Mouse (Mus musculus) cerebellum, adult 11-12 months (tissue): Measurements from ENCODE around the gene Gm884.
"Not testable (repeated sequence)": the region's sequence is repeated elsewhere in the genome, so short reads cannot be mapped to it uniquely, and the experiment has no call there.

Experiments used
- DNase-seq: peaks from one replicate; pipeline ENCODE4 v3.0.0; 2022

Gm884 gene

GRCm38 (mm10) chr11:103634806-103635205 is 13.9 kb upstream of the Gm884 start:
- no peak for DNase-seq

- DNase-seq, result no peak
Observed at GRCm38 (mm10) chr11:103627453-103627852, 6.5 kb upstream of the Gm884 start.

GRCm38 (mm10) chr11:103610772-103611171 is 10.2 kb downstream of the Gm884 start:
- DNase-seq, result no peak

GRCm38 (mm10) chr11:103606611-103607010 is 14.3 kb downstream of the Gm884 start:
- no peak for DNase-seq

DNA sequence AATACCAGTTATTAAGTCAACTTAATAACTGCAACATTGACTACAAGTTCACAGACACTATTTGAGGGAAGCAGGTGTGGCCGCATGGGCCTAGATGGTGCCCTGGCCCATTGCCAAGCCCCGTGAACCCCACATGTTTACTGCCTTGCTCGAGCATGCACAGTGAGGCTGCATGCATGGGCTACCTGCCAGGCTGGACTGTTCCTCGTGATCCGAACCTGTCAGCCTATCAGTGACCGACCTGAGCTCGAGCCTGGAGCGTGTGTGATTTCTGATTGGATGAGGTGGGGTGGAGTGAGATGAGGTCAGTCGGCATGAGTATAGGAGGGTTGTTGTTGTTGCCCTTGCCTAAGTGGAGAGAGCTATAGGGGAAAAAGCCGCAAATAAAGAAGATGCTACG is 42.6 kb downstream of the Gm884 start:
- no peak for DNase-seq

DNA sequence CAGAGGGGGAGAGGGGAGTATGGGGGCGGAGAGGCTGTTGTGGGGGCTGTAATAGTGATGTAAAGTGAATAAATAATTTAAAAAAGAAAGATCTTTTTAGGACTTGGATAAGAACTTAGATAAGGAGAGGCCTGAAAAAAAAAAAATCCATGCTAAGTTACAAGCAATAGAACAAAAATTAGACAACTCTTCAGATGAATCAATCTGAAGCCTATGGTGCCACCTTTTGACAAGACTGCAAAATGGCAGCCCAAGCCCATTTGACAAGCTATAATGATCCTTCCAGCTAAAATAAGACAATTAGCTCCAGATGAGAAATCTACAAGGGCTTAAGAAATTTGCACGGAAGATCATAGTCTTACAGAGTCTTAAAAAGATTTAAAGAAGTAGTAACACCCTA is 64.9 kb downstream of the Gm884 start:
- DNase-seq, result no peak

DNA sequence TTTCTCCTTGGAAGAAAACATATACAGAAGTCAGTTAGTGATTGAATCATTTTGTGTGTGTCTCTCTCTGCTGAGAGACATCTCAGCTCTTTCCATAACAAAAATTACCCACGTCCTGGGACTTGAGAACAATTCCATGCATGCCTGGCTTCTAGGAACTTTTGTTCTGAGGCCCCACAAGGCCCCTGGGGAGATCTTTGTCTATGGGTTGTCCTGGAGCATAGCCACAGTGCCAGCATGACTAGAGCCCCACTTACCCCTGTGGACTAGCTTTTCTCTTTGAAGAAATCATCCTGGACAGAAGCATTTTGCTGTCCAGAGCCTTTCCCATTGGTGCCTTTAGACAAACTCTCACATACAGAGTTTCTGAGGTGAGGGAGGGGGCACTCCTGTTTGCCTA is 86.0 kb downstream of the Gm884 start:
- not testable (repeated sequence) for DNase-seq

DNA sequence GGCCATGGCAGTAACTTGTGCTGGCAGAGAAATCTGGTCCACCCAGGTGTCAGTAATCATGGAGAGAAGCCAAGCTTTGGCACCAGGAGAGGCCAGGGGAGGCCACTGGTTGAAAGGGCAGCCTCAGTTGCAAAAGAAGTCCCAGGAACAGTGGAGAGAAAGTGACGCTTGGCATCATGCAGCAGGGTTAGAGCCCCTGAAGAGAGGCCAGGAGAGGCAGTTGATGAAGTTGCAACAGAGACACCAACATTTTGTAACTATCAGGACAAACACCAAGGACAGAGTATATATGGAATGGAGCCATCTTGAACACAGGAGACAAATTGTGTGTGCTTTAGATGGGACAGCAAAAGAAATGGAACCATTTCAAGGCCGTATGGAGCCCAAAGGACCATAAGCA is 108.8 kb downstream of the Gm884 start:
- DNase-seq, result no peak

GRCm38 (mm10) chr11:103504497-103504896 is 116.4 kb downstream of the Gm884 start, which contains the start of gene Lrrc37a:
TSS of gene Lrrc37a (minus strand) at chr11:103504597.
- no peak for DNase-seq
